Mouse (Mus musculus): ENCODE data around the gene Mettl17. TPM values are rescaled to one million over a fixed set of nuclear protein-coding genes. Genes with fewer than 3 reads are reported as not detected.

Gene Mettl17
- polyA plus RNA-seq, 1 experiment from 2014 or later, result 32.4 TPM

GRCm38 (mm10) chr14:51929309-51929943 is 44.8 kb downstream of the Mettl17 start:
- WGBS, result 60% methylated on average over 8 of the region's 8 CpGs
- Histone ChIP-seq H3K4me2 (no peak overlapping the region), H3K27me3 (ENCODE audit: insufficient read depth, low read length) (no peaks in the 10 kb centered on the region), H3K36me3 (ENCODE audit: insufficient read depth) (no peaks in the 10 kb centered on the region), H3K27ac (ENCODE audit: low read depth) (peak overlapping the region; percentile 45; the same call in 1 of the 2 replicates), H3K9ac (no peak overlapping the region), H3K9me3 (ENCODE audit: low read depth, low read length) (no peaks in the 10 kb centered on the region), H3K4me3 (ENCODE audit: low read depth, low read length) (no peak overlapping the region), H3K4me1 (ENCODE audit: insufficient read depth) (0 out of 2 replicates have a peak, but pooled peaks cover 6% of the 10 kb centered on the region)
- peak; percentile 58; the same call in 1 of the 2 replicates for ATAC-seq (ENCODE audit: insufficient read depth)
- TF ChIP-seq CTCF (IDR thresholded peaks at IDR 0.05; ENCODE audit: low read depth), result no peak
- peak; percentile 59 for DNase-seq

- Histone ChIP-seq H3K27ac (ENCODE audit: low read depth) (no peak overlapping the region), H3K9me3 (ENCODE audit: low read depth, low read length) (no peaks in the 10 kb centered on the region)
These were observed 45.3 kb downstream of the Mettl17 start for GRCm38 (mm10) chr14:51929968-51930367.

GRCm38 (mm10) chr14:51930824-51931223 is 46.2 kb downstream of the Mettl17 start:
- no peak overlapping the region for H3K4me3 ChIP-seq (ENCODE audit: low read depth, low read length)
- 0 out of 2 replicates have a peak, but pooled peaks cover 6% of the 10 kb centered on the region for H3K4me1 ChIP-seq (ENCODE audit: insufficient read depth)
- no peak overlapping the region; the same call in 1 of the 2 replicates for H3K27ac ChIP-seq (ENCODE audit: low read depth)
- no peaks in the 10 kb centered on the region for H3K36me3 ChIP-seq (ENCODE audit: insufficient read depth)
- 23% methylated on average over 5 of the region's 5 CpGs for WGBS
- no peaks in the 10 kb centered on the region for H3K27me3 ChIP-seq (ENCODE audit: insufficient read depth, low read length)
- no peak overlapping the region for H3K4me2 ChIP-seq
- ATAC-seq (ENCODE audit: insufficient read depth) (peak; percentile 86), DNase-seq (peak; percentile 87)
- no peaks in the 10 kb centered on the region for H3K9me3 ChIP-seq (ENCODE audit: low read depth, low read length)
- peak; percentile 85 for TF ChIP-seq CTCF (IDR thresholded peaks at IDR 0.05; ENCODE audit: low read depth)
- no peak overlapping the region for H3K9ac ChIP-seq

More at GRCm38 (mm10) chr14:51929968-51930367, 45.3 kb downstream of the Mettl17 start:
- Histone ChIP-seq H3K4me2 (no peak overlapping the region), H3K4me1 (ENCODE audit: insufficient read depth) (0 out of 2 replicates have a peak, but pooled peaks cover 6% of the 10 kb centered on the region), H3K9ac (no peak overlapping the region), H3K4me3 (ENCODE audit: low read depth, low read length) (no peak overlapping the region), H3K36me3 (ENCODE audit: insufficient read depth) (no peaks in the 10 kb centered on the region), H3K27me3 (ENCODE audit: insufficient read depth, low read length) (no peaks in the 10 kb centered on the region)
- DNase-seq (no peak), ATAC-seq (ENCODE audit: insufficient read depth) (no peak)
- no peak for TF ChIP-seq CTCF (IDR thresholded peaks at IDR 0.05; ENCODE audit: low read depth)
- 53% methylated on average over 9 of the region's 9 CpGs for WGBS

GRCm38 (mm10) chr14:51932092-51933020 is 47.7 kb downstream of the Mettl17 start:
- ATAC-seq (ENCODE audit: insufficient read depth) (no peak), DNase-seq (peak; percentile 31)
- H3K9ac ChIP-seq, result no peak overlapping the region
- peak overlapping the region; percentile 50; the same call in 1 of the 2 replicates for H3K27ac ChIP-seq (ENCODE audit: low read depth)
- TF ChIP-seq CTCF (IDR thresholded peaks at IDR 0.05; ENCODE audit: low read depth), result no peak
- H3K4me2 ChIP-seq, result no peak overlapping the region
- H3K27me3 ChIP-seq (ENCODE audit: insufficient read depth, low read length), result no peaks in the 10 kb centered on the region
- H3K9me3 ChIP-seq (ENCODE audit: low read depth, low read length), result no peaks in the 10 kb centered on the region
- 32% methylated on average over 10 of the region's 10 CpGs for WGBS
- H3K4me1 ChIP-seq (ENCODE audit: insufficient read depth), result 0 out of 2 replicates have a peak, but pooled peaks cover 6% of the 10 kb centered on the region
- H3K36me3 ChIP-seq (ENCODE audit: insufficient read depth), result no peaks in the 10 kb centered on the region
- H3K4me3 ChIP-seq (ENCODE audit: low read depth, low read length), result no peak overlapping the region

- WGBS, result 85% methylated on average over 9 of the region's 9 CpGs
- DNase-seq (no peak), ATAC-seq (ENCODE audit: insufficient read depth) (no peak)
- H3K9me3 ChIP-seq (ENCODE audit: low read depth, low read length), result no peaks in the 10 kb centered on the region; the same call in 1 of the 2 replicates
- H3K27ac ChIP-seq (ENCODE audit: low read depth), result no peak overlapping the region
- H3K4me2 ChIP-seq, result no peak overlapping the region
- H3K9ac ChIP-seq, result no peak overlapping the region
- H3K4me1 ChIP-seq (ENCODE audit: insufficient read depth), result no peaks in the 10 kb centered on the region
- no peaks in the 10 kb centered on the region for H3K27me3 ChIP-seq (ENCODE audit: insufficient read depth, low read length)
- no peaks in the 10 kb centered on the region for H3K36me3 ChIP-seq (ENCODE audit: insufficient read depth)
- no peak overlapping the region for H3K4me3 ChIP-seq (ENCODE audit: low read depth, low read length)
- no peak for TF ChIP-seq CTCF (IDR thresholded peaks at IDR 0.05; ENCODE audit: low read depth)
These were observed 54.4 kb downstream of the Mettl17 start for GRCm38 (mm10) chr14:51939005-51939404.

GRCm38 (mm10) chr14:51940944-51941560 is 56.4 kb downstream of the Mettl17 start:
- H3K4me2 ChIP-seq, result no peak overlapping the region
- no peaks in the 10 kb centered on the region for H3K36me3 ChIP-seq (ENCODE audit: insufficient read depth)
- no peak overlapping the region for H3K27ac ChIP-seq (ENCODE audit: low read depth)
- H3K4me3 ChIP-seq (ENCODE audit: low read depth, low read length), result no peak overlapping the region
- peak; percentile 17 for DNase-seq
- no peaks in the 10 kb centered on the region for H3K27me3 ChIP-seq (ENCODE audit: insufficient read depth, low read length)
- H3K4me1 ChIP-seq (ENCODE audit: insufficient read depth), result no peaks in the 10 kb centered on the region
- TF ChIP-seq CTCF (IDR thresholded peaks at IDR 0.05; ENCODE audit: low read depth), result no peak
- no peak overlapping the region for H3K9ac ChIP-seq
- ATAC-seq (ENCODE audit: insufficient read depth), result no peak
- 37% methylated on average over 8 of the region's 8 CpGs for WGBS
- no peaks in the 10 kb centered on the region; the same call in 1 of the 2 replicates for H3K9me3 ChIP-seq (ENCODE audit: low read depth, low read length)

Measured in lung, embryonic 14.5 days (tissue).